Mouse (Mus musculus): Measurements from ENCODE around the gene Myo5c. TPM values are rescaled to one million over a fixed set of nuclear protein-coding genes. Genes with fewer than 3 reads are reported as not detected.

The Myo5c gene
- total and polyA plus RNA-seq, 3 experiments, result 0.13 TPM; not detected in 2

DNA sequence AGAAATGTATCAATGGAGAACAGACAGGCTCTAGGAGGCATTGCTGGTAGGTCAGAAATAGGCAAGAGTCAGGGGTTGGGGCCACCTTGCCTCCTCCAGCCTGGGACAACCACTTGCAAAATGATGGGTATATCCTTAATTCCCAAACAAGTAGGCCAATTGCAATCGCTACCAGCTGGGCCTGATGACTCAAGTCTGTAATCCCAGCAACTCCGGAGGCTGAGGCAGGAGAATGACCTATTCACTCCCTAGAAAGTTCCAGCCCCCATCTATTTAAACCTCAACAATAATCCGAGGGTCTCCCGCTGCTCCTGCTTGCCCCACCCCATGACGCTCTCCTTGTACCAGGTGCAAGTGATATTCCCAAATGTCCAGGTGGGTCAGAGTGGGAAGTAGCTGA is 115.6 kb downstream of the Myo5c start, which contains the start of gene Bcl2l10:
TSS of gene Bcl2l10 (plus strand) at position 301 of the 400 bp plus-strand sequence.
- Histone ChIP-seq H3K4me1 (ENCODE audit: control insufficient read depth in 1 of 2, insufficient read depth in 2 of 2, low read length in 2 of 2) (no peaks in the 10 kb centered on the region), H3K27me3 (ENCODE audit: control insufficient read depth in 1 of 2, insufficient read depth in 2 of 2, low read length in 2 of 2) (no peaks in the 10 kb centered on the region; a peak in 1 of 4 replicates), H3K27ac (ENCODE audit: control insufficient read depth, low read depth, low read length) (no peak within 1 kb of the TSS), H3K4me3 (ENCODE audit: control insufficient read depth in 1 of 2, insufficient read depth in 1 of 2, low read depth in 2 of 2, low read length in 2 of 2) (no peak within 1 kb of the TSS), H3K9ac (ENCODE audit: control insufficient read depth, low read depth, low read length, poor library complexity, severe bottlenecking) (no peak within 1 kb of the TSS), H3K36me3 (ENCODE audit: control insufficient read depth in 1 of 2, insufficient read depth in 2 of 2, low read length in 2 of 2) (no peaks in the 10 kb centered on the region), H3K9me3 (replicated peaks; ENCODE audit: insufficient read depth, low read length) (no peaks in the 10 kb centered on the region), H3K79me2 (ENCODE audit: control insufficient read depth, insufficient read depth, low read length, poor library complexity) (no peaks in the 10 kb centered on the region)
- DNase-seq (ENCODE audit: low read depth, low spot score), result no peak
- TF ChIP-seq BHLHE40 (IDR thresholded peaks at IDR 0.05; ENCODE audit: borderline replicate concordance, low read depth, low read length) (no peak), EP300 (IDR thresholded peaks at IDR 0.05; ENCODE audit: low read depth in 1 of 2, low read length in 2 of 2) (no peak), ZMIZ1 (IDR thresholded peaks at IDR 0.05; ENCODE audit: low read depth, low read length) (no peak), NELFE (IDR thresholded peaks at IDR 0.05; ENCODE audit: low read depth, low read length) (no peak), POLR2A (IDR thresholded peaks at IDR 0.05; ENCODE audit: control insufficient read depth in 1 of 2, insufficient read depth in 1 of 2, low read depth in 1 of 2, low read length in 2 of 2, poor library complexity in 1 of 2) (no peak)

GRCm38 (mm10) chr9:75348066-75348465 is 116.2 kb downstream of the Myo5c start:
- no peaks in the 10 kb centered on the region; a peak in 2 of 4 replicates for H3K27me3 ChIP-seq (ENCODE audit: control insufficient read depth in 1 of 2, insufficient read depth in 2 of 2, low read length in 2 of 2)
- no peak for DNase-seq (ENCODE audit: low read depth, low spot score)
- H3K9ac ChIP-seq (ENCODE audit: control insufficient read depth, low read depth, low read length, poor library complexity, severe bottlenecking), result no peak overlapping the region
- H3K9me3 ChIP-seq (replicated peaks; ENCODE audit: insufficient read depth, low read length), result no peaks in the 10 kb centered on the region
- no peak overlapping the region for H3K27ac ChIP-seq (ENCODE audit: control insufficient read depth, low read depth, low read length)
- no peaks in the 10 kb centered on the region for H3K79me2 ChIP-seq (ENCODE audit: control insufficient read depth, insufficient read depth, low read length, poor library complexity)
- no peaks in the 10 kb centered on the region for H3K36me3 ChIP-seq (ENCODE audit: control insufficient read depth in 1 of 2, insufficient read depth in 2 of 2, low read length in 2 of 2)
- H3K4me1 ChIP-seq (ENCODE audit: control insufficient read depth in 1 of 2, insufficient read depth in 2 of 2, low read length in 2 of 2), result no peaks in the 10 kb centered on the region
- H3K4me3 ChIP-seq (ENCODE audit: control insufficient read depth in 1 of 2, insufficient read depth in 1 of 2, low read depth in 2 of 2, low read length in 2 of 2), result no peak overlapping the region
- TF ChIP-seq ZKSCAN1 (IDR thresholded peaks at IDR 0.05; ENCODE audit: low read depth, low read length) (no peak), SMC3 (IDR thresholded peaks at IDR 0.05; ENCODE audit: low read depth, low read length) (no peak), EP300 (IDR thresholded peaks at IDR 0.05; ENCODE audit: low read depth in 1 of 2, low read length in 2 of 2) (no peak), USF1 (IDR thresholded peaks at IDR 0.05; ENCODE audit: low read depth, low read length) (no peak), RCOR1 (IDR thresholded peaks at IDR 0.05; ENCODE audit: low read depth, low read length) (no peak), HCFC1 (IDR thresholded peaks at IDR 0.05; ENCODE audit: low read depth, low read length) (no peak), GATA1 (IDR thresholded peaks at IDR 0.05; ENCODE audit: low read depth, low read length) (no peak), MYC (IDR thresholded peaks at IDR 0.05; ENCODE audit: low read depth, low read length) (no peak)

GRCm38 (mm10) chr9:75348641-75349040 is 116.8 kb downstream of the Myo5c start:
- H3K27me3 ChIP-seq (ENCODE audit: control insufficient read depth in 1 of 2, insufficient read depth in 2 of 2, low read length in 2 of 2), result no peaks in the 10 kb centered on the region; a peak in 2 of 4 replicates
- no peak for DNase-seq (ENCODE audit: low read depth, low spot score)
- H3K9me3 ChIP-seq (replicated peaks; ENCODE audit: insufficient read depth, low read length), result no peaks in the 10 kb centered on the region
- no peak overlapping the region for H3K4me3 ChIP-seq (ENCODE audit: control insufficient read depth in 1 of 2, insufficient read depth in 1 of 2, low read depth in 2 of 2, low read length in 2 of 2)
- no peaks in the 10 kb centered on the region for H3K79me2 ChIP-seq (ENCODE audit: control insufficient read depth, insufficient read depth, low read length, poor library complexity)
- no peaks in the 10 kb centered on the region for H3K36me3 ChIP-seq (ENCODE audit: control insufficient read depth in 1 of 2, insufficient read depth in 2 of 2, low read length in 2 of 2)
- no peaks in the 10 kb centered on the region for H3K4me1 ChIP-seq (ENCODE audit: control insufficient read depth in 1 of 2, insufficient read depth in 2 of 2, low read length in 2 of 2)
- H3K9ac ChIP-seq (ENCODE audit: control insufficient read depth, low read depth, low read length, poor library complexity, severe bottlenecking), result no peak overlapping the region
- H3K27ac ChIP-seq (ENCODE audit: control insufficient read depth, low read depth, low read length), result no peak overlapping the region
- no peak for TF ChIP-seq MAZ (IDR thresholded peaks at IDR 0.05; ENCODE audit: low read depth, low read length)
- no peak for TF ChIP-seq MEF2A (IDR thresholded peaks at IDR 0.05; ENCODE audit: extremely low read depth, insufficient replicate concordance, low read depth, low read length, poor library complexity, severe bottlenecking)
- TF ChIP-seq CHD1 (IDR thresholded peaks at IDR 0.05; ENCODE audit: low read depth, low read length), result no peak
- TF ChIP-seq POLR2A (IDR thresholded peaks at IDR 0.05; ENCODE audit: control insufficient read depth in 1 of 2, insufficient read depth in 1 of 2, low read depth in 1 of 2, low read length in 2 of 2, poor library complexity in 1 of 2), result no peak
- TF ChIP-seq GABPA (IDR thresholded peaks at IDR 0.05; ENCODE audit: low read depth, low read length), result no peak
- no peak for TF ChIP-seq TAL1 (IDR thresholded peaks at IDR 0.05; ENCODE audit: low read length)
- TF ChIP-seq POLR2AphosphoS5 (IDR thresholded peaks at IDR 0.05; ENCODE audit: borderline replicate concordance, low read depth, low read length), result no peak
- no peak for TF ChIP-seq NRF1 (IDR thresholded peaks at IDR 0.05; ENCODE audit: insufficient read depth, low read depth, low read length, poor library complexity, severe bottlenecking)
- TF ChIP-seq ZNF384 (IDR thresholded peaks at IDR 0.05; ENCODE audit: low read depth, low read length), result no peak
- no peak for TF ChIP-seq MYB (IDR thresholded peaks at IDR 0.05; ENCODE audit: low read depth, low read length)
- no peak for TF ChIP-seq CTCF (IDR thresholded peaks at IDR 0.05 in 2 of 3, conservative IDR thresholded peaks at IDR 0.05 in 1 of 3; ENCODE audit: control insufficient read depth in 1 of 3, insufficient read depth in 1 of 3, low read depth in 2 of 3, low read length in 3 of 3, poor library complexity in 1 of 3, severe bottlenecking in 1 of 3)
- no peak for TF ChIP-seq UBTF (IDR thresholded peaks at IDR 0.05; ENCODE audit: borderline replicate concordance, insufficient read depth, low read depth, low read length)
- TF ChIP-seq RAD21 (IDR thresholded peaks at IDR 0.05; ENCODE audit: low read depth, low read length), result no peak
- TF ChIP-seq NELFE (IDR thresholded peaks at IDR 0.05; ENCODE audit: low read depth, low read length), result no peak
- TF ChIP-seq MAX (IDR thresholded peaks at IDR 0.05; ENCODE audit: low read length), result no peak

Measured in MEL (cell line).